Mouse (Mus musculus) lung, embryonic 14.5 days (tissue): ENCODE measurements at regions not wholly inside any gene's neighbourhood (a gene's known extent, or its start where the extent isn't known, plus 50 kb on each side); places are given as distances from the start of the nearest gene placed in this dataset.

Source experiments
- ATAC-seq: fragments of 200-750 bp; cut with Nextera tagmentation; 2 replicates; pipeline ENCODE4 v1.8.0; 2017; ENCODE audit warnings: mild to moderate bottlenecking, moderate TSS enrichment, moderate library complexity; ENCODE audit not compliant: insufficient read depth
- DNase-seq: peaks from one replicate; pipeline ENCODE4 v3.0.0-alpha.2; 2015
- H3K27ac ChIP-seq: fragments of 300-500 bp; sonication (generic); 2 replicates; pipeline ENCODE4 v1.5.1; 2014; ENCODE audit warnings: low read depth, mild to moderate bottlenecking, moderate library complexity
- H3K27me3 ChIP-seq: fragments of 300-500 bp; sonication (generic); 2 replicates; pipeline ENCODE4 v1.6.1; 2014; ENCODE audit warnings: low read length, control low read depth; ENCODE audit not compliant: insufficient read depth
- H3K36me3 ChIP-seq: fragments of 300-500 bp; sonication (generic); 2 replicates; pipeline ENCODE4 v1.6.1; 2014; ENCODE audit warnings: control low read depth; ENCODE audit not compliant: insufficient read depth
- H3K4me1 ChIP-seq: fragments of 300-500 bp; sonication (generic); 2 replicates; pipeline ENCODE4 v1.6.1; 2014; ENCODE audit warnings: antibody characterized with exemption, control low read depth; ENCODE audit not compliant: insufficient read depth
- H3K4me2 ChIP-seq: fragments of 300-500 bp; sonication (generic); 2 replicates; pipeline ENCODE4 v1.6.1; 2014; ENCODE audit warnings: mild to moderate bottlenecking
- H3K4me3 ChIP-seq: fragments of 300-500 bp; sonication (generic); 2 replicates; pipeline ENCODE4 v1.5.1; 2014; ENCODE audit warnings: low read depth, low read length
- H3K9ac ChIP-seq: fragments of 300-500 bp; sonication (generic); 2 replicates; pipeline ENCODE4 v1.6.1; 2014
- H3K9me3 ChIP-seq: fragments of 300-500 bp; sonication (generic); 2 replicates; pipeline ENCODE4 v1.6.1; 2016; ENCODE audit warnings: low read depth, low read length, control low read depth
- CTCF ChIP-seq: IDR thresholded peaks from 2 replicates; pipeline ENCODE4 v1.5.1; 2016; ENCODE audit warnings: antibody characterized with exemption, low read depth
- WGBS: fragments of 180-500 bp; shearing (Covaris S2); extraction: QIAGEN DNeasy Blood & Tissue Kit; methylation state at CpG from one replicate; pipeline ENCODE4 v1.1.7; 2014; 5-methylcytosine and 5-hydroxymethylcytosine counted together

DNA sequence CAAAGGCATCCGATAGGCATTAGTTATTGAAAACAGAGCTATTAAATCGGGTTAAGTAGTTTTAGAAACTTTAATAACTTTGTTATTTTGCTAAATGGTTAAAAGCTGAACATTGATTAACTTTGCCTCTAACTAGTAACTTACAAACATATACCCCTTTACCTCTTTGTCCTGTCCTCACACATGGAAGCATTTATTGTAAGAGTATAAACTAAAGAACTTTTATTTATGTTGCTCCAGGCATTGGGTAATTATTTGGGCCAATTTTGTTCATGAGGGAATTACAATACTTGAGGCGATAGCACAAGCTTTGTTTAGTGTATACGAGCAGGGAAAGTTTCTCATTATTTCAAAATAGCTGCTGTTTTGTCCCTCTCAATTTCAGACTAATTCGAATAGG lies 328.4 kb upstream of the Gm9008 start:
- Histone ChIP-seq H3K27ac (no peak overlapping the region), H3K9me3 (no peaks in the 10 kb centered on the region), H3K4me1 (no peaks in the 10 kb centered on the region), H3K36me3 (no peaks in the 10 kb centered on the region), H3K27me3 (no peaks in the 10 kb centered on the region), H3K4me2 (no peak overlapping the region), H3K4me3 (no peak overlapping the region), H3K9ac (no peak overlapping the region)
- DNase-seq (no peak), ATAC-seq (no peak)
- no peak for TF ChIP-seq CTCF
- WGBS: 75% methylated on average over 5 of the region's 5 CpGs

GRCm38 (mm10) chr6:76802969-76803368 lies 305.4 kb upstream of the Gm9008 start:
- H3K9me3 ChIP-seq: no peaks in the 10 kb centered on the region
- ATAC-seq: no peak
- no peak overlapping the region for H3K4me3 ChIP-seq
- H3K4me2 ChIP-seq: no peak overlapping the region
- DNase-seq: no peak
- no peak overlapping the region for H3K27ac ChIP-seq
- no peaks in the 10 kb centered on the region for H3K36me3 ChIP-seq
- no peak overlapping the region for H3K9ac ChIP-seq
- H3K4me1 ChIP-seq: no peaks in the 10 kb centered on the region
- 34% methylated on average over 1 of the region's 1 CpGs for WGBS
- no peak for TF ChIP-seq CTCF
- H3K27me3 ChIP-seq: no peaks in the 10 kb centered on the region

GRCm38 (mm10) chr6:76780168-76780567 lies 282.6 kb upstream of the Gm9008 start:
- no peaks in the 10 kb centered on the region for H3K27me3 ChIP-seq
- ATAC-seq (no peak), DNase-seq (no peak)
- H3K9ac ChIP-seq: no peak overlapping the region
- no peak for TF ChIP-seq CTCF
- H3K27ac ChIP-seq: no peak overlapping the region
- H3K4me1 ChIP-seq: no peaks in the 10 kb centered on the region
- H3K9me3 ChIP-seq: no peaks in the 10 kb centered on the region
- no peaks in the 10 kb centered on the region for H3K36me3 ChIP-seq
- WGBS: 77% methylated on average over 3 of the region's 3 CpGs
- H3K4me3 ChIP-seq: no peak overlapping the region
- H3K4me2 ChIP-seq: no peak overlapping the region

DNA sequence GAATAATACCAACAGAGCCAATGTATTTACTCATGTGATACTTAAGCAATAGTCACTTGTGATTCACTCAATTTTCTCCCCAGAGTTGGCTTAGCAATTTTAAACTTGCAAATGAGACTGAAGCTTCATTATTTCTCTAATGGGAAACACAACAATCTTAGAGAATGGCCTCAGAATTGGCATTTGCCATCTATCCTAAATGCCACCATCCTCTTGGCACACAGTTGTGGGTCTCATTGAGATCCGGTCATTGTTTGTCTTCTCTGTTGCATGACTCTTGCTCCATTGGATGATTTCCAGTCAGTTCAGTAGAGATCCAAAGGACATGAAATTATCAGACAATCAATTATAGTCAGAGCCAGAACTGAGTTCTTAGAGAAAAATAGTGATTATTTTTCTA lies 280.6 kb upstream of the Gm9008 start:
- 66% methylated on average over 1 of the region's 1 CpGs for WGBS
- no peaks in the 10 kb centered on the region for H3K4me1 ChIP-seq
- no peak overlapping the region for H3K9ac ChIP-seq
- H3K4me2 ChIP-seq: no peak overlapping the region
- no peaks in the 10 kb centered on the region for H3K36me3 ChIP-seq
- DNase-seq (no peak), ATAC-seq (no peak)
- no peak for TF ChIP-seq CTCF
- no peak overlapping the region for H3K27ac ChIP-seq
- no peaks in the 10 kb centered on the region for H3K27me3 ChIP-seq
- H3K9me3 ChIP-seq: no peaks in the 10 kb centered on the region
- no peak overlapping the region for H3K4me3 ChIP-seq

DNA sequence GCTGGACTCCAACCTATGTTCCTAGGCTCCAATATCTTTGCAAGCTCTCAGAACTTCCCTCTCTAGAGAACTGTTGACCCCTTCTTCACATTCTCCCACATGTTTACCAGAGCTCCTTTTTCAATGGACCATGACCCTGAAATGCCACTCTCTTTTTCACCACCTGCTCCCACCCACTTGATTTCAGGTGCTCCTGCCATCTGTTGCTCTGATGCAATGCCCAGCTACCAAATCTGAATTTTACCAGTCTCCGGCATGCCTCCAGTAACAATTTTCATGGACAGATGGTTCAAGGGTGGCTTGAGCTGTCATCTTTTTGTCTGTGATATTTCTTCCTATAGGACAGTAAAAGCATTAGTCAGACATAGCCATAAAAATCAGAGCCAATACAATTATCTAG lies 279.5 kb upstream of the Gm9008 start:
- Histone ChIP-seq H3K27me3 (no peaks in the 10 kb centered on the region), H3K4me3 (no peak overlapping the region), H3K9ac (no peak overlapping the region), H3K36me3 (no peaks in the 10 kb centered on the region), H3K4me1 (no peaks in the 10 kb centered on the region), H3K27ac (no peak overlapping the region), H3K4me2 (no peak overlapping the region), H3K9me3 (no peaks in the 10 kb centered on the region)
- ATAC-seq: no peak
- no peak for DNase-seq
- 85% methylated on average over 1 of the region's 1 CpGs for WGBS
- no peak for TF ChIP-seq CTCF

DNA sequence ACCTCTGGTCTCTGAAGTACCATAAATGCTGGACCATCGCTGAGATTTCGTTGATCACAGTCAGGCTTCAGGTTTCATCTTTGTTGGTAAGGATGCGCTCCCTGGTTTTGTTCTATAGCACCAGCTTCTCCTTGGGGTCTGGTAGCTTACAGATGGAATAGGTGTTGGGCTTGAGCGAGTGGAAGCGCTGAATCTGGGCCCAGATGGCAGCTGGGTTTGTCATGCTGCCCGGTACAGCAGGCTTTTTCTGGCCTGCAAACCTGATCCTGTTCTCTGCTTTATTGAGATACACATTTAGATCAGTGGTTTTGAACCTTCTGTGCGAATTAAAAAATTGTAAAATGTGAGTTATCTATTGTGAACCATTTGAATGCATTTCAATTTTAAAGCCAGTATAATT lies 266.3 kb upstream of the Gm9008 start:
- Histone ChIP-seq H3K4me2 (no peak overlapping the region), H3K27me3 (no peaks in the 10 kb centered on the region), H3K9me3 (no peaks in the 10 kb centered on the region), H3K4me1 (no peaks in the 10 kb centered on the region), H3K4me3 (no peak overlapping the region), H3K36me3 (no peaks in the 10 kb centered on the region), H3K9ac (no peak overlapping the region), H3K27ac (no peak overlapping the region)
- DNase-seq (no peak), ATAC-seq (no peak)
- WGBS: 94% methylated on average over 7 of the region's 7 CpGs
- TF ChIP-seq CTCF: no peak

- no peak overlapping the region for H3K9ac ChIP-seq
- no peak for TF ChIP-seq CTCF
- H3K27me3 ChIP-seq: no peaks in the 10 kb centered on the region
- DNase-seq: peak; percentile 7
- H3K9me3 ChIP-seq: no peaks in the 10 kb centered on the region
- no peaks in the 10 kb centered on the region for H3K4me1 ChIP-seq
- no peak overlapping the region for H3K4me3 ChIP-seq
- no peak overlapping the region for H3K27ac ChIP-seq
- ATAC-seq: no peak
- H3K4me2 ChIP-seq: no peak overlapping the region
- no peaks in the 10 kb centered on the region for H3K36me3 ChIP-seq
- WGBS: 49% methylated on average over 3 of the region's 3 CpGs
Measured at GRCm38 (mm10) chr6:76754867-76755266, 257.3 kb upstream of the Gm9008 start.
